Mouse (Mus musculus) intestine, postnatal 0 days (tissue): ENCODE measurements around the gene Usp10. TPM values are rescaled to one million over a fixed set of nuclear protein-coding genes. Genes with fewer than 3 reads are reported as not detected.

Experiments
- ATAC-seq: fragments of 200-750 bp; cut with Nextera tagmentation; 2 replicates; pipeline ENCODE4 v1.8.0; 2017; ENCODE audit warnings: mild to moderate bottlenecking, moderate TSS enrichment, moderate library complexity
- H3K27ac ChIP-seq: fragments of 300-500 bp; sonication (generic); 2 replicates; pipeline ENCODE4 v1.5.1; 2014; ENCODE audit warnings: mild to moderate bottlenecking, low read depth, low read length, moderate library complexity
- H3K27me3 ChIP-seq: fragments of 300-500 bp; sonication (generic); replicated peaks from 2 replicates; pipeline ENCODE4 v1.6.1; 2014; ENCODE audit warnings: low read length, mixed read lengths; ENCODE audit not compliant: control insufficient read depth, insufficient read depth
- H3K36me3 ChIP-seq: fragments of 300-500 bp; sonication (generic); 2 replicates; pipeline ENCODE4 v1.6.1; 2014; ENCODE audit warnings: mild to moderate bottlenecking, moderate library complexity; ENCODE audit not compliant: control insufficient read depth, insufficient read depth
- H3K4me1 ChIP-seq: fragments of 300-500 bp; sonication (generic); replicated peaks from 2 replicates; pipeline ENCODE4 v1.6.1; 2014; ENCODE audit warnings: antibody characterized with exemption, low read length, mixed read lengths; ENCODE audit not compliant: control insufficient read depth, insufficient read depth
- H3K4me2 ChIP-seq: fragments of 300-500 bp; sonication (generic); replicated peaks from 2 replicates; pipeline ENCODE4 v1.6.1; 2014; ENCODE audit warnings: low read depth, mild to moderate bottlenecking, moderate library complexity
- H3K4me3 ChIP-seq: fragments of 300-500 bp; sonication (generic); 2 replicates; pipeline ENCODE4 v1.5.1; 2014; ENCODE audit warnings: low read depth, low read length
- H3K9ac ChIP-seq: fragments of 300-500 bp; sonication (generic); 2 replicates; pipeline ENCODE4 v1.6.1; 2014; ENCODE audit warnings: mild to moderate bottlenecking, low read depth, low read length
- H3K9me3 ChIP-seq: fragments of 300-500 bp; sonication (generic); 2 replicates; pipeline ENCODE4 v1.6.1; 2016; ENCODE audit warnings: mixed run types; ENCODE audit not compliant: control insufficient read depth
- CTCF ChIP-seq: sonication (generic); IDR thresholded peaks from 2 replicates; pipeline ENCODE4 v1.5.1; 2016; ENCODE audit warnings: low read depth, mild to moderate bottlenecking, control low read depth, antibody characterized with exemption, moderate library complexity
- WGBS: fragments of 180-500 bp; shearing (Covaris S2); extraction: QIAGEN DNeasy Blood & Tissue Kit; methylation state at CpG from one replicate; pipeline ENCODE4 v1.1.7; 2014; 5-methylcytosine and 5-hydroxymethylcytosine counted together
- polyA plus RNA-seq: library from polyadenylated mRNA; unstranded; fragments of >200 nt; fragmentation: Nextera tagmentation; extraction: Ambion mirVana; gene quantifications from 2 replicates; pipeline ENCODE4 v1.2.1, GENCODE M21; 2015

Gene Usp10
- 37.1 and 41.2 TPM in 2 replicates for polyA plus RNA-seq

GRCm38 (mm10) chr8:119909944-119910546, at the start of gene Usp10:
Gene Usp10 (plus strand): TSS chr8:119910360.
- no peak for TF ChIP-seq CTCF
- Histone ChIP-seq H3K27ac (peak within 1 kb of the TSS; percentile 82), H3K9me3 (no peaks in the 10 kb centered on the region), H3K4me1 (peaks cover 7% of the 10 kb centered on the region; the same call in 1 of the 2 replicates), H3K27me3 (no peaks in the 10 kb centered on the region), H3K4me3 (peak within 1 kb of the TSS; percentile 71), H3K4me2 (peak within 1 kb of the TSS; percentile 84), H3K9ac (peak within 1 kb of the TSS; percentile 73), H3K36me3 (no peaks in the 10 kb centered on the region)
- WGBS = 18% methylated on average over 13 of the region's 13 CpGs
- no peak for ATAC-seq

DNA sequence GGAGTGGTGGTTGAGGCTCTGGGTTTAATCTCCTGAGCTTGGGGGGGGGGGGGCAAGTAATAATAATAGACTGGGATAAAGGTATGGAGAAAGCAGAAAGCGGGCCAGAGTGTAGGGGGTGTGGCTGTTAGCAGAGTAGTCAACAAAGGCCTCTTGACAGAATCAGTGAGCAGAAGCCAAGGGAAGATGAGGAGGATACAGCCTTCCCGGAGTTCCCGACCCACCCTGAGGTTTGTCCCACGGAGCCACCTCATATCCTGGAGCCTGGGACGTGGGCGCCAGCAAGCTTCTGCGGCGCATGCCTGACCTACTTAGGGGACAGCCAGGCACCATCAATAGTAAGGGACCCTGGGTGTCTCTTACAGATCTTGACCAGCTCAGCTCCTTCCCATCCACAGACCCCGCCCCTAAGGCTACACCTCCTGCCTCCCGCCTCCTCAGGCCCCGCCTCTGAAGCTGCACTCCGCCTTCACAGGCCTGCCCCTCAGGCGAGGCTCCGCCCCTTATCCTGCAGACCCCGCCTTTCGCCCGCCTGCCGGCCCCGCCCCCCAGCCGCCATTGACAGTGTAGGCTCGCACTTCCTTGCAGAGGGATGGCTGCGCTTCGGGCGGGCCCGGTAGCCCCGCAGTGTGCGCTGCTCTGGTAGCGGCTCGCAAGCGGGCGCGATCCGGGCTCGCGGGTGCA, 48.3 kb upstream of the Usp10 start, which contains the start of gene Klhl36:
Gene Klhl36, plus strand, starts transcription at position 561 of the 684 bp plus-strand sequence.
- peak within 1 kb of the TSS; percentile 95 for H3K4me2 ChIP-seq
- H3K36me3 ChIP-seq = no peaks in the 10 kb centered on the region
- H3K27ac ChIP-seq = peak within 1 kb of the TSS; percentile 68
- H3K9me3 ChIP-seq = no peaks in the 10 kb centered on the region
- H3K9ac ChIP-seq = peak within 1 kb of the TSS; percentile 73
- peak within 1 kb of the TSS; percentile 81 for H3K4me3 ChIP-seq
- no peaks in the 10 kb centered on the region for H3K4me1 ChIP-seq
- peak; percentile 98 for ATAC-seq
- no peak for TF ChIP-seq CTCF
- no peaks in the 10 kb centered on the region for H3K27me3 ChIP-seq
- WGBS = 2% methylated on average over 34 of the region's 35 CpGs

- Histone ChIP-seq H3K27me3 (no peaks in the 10 kb centered on the region), H3K27ac (peak overlapping the region; percentile 68), H3K36me3 (no peaks in the 10 kb centered on the region), H3K9ac (peak overlapping the region; percentile 73), H3K4me1 (no peaks in the 10 kb centered on the region), H3K4me3 (peak overlapping the region; percentile 81), H3K4me2 (peak overlapping the region; percentile 95), H3K9me3 (no peaks in the 10 kb centered on the region)
- no peak for TF ChIP-seq CTCF
- WGBS = 1% methylated on average over 19 of the region's 19 CpGs
- ATAC-seq = no peak
These were observed 47.8 kb upstream of the Usp10 start for GRCm38 (mm10) chr8:119862390-119862734.

DNA sequence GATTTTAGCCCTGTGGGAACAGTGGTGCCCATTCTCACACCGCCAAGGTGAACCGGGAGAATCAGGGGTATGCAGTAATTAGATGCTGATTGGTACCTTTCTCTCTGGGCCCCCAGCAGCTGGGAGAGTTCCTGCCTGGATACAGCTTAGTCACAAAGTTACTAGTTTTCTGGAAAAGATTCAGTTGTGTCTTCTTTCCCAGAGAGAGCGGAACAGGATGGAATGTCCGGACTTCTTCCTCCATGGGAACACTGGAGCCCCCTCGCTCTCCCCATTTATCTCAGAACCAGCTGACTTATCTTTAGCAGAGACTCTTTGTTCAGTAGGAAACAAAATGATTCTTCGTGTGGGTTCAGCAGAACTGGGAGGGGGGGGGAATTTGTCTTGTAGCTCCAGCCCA, 47.4 kb upstream of the Usp10 start:
- no peak for ATAC-seq
- 18% methylated on average over 6 of the region's 6 CpGs for WGBS
- Histone ChIP-seq H3K4me1 (no peaks in the 10 kb centered on the region), H3K4me3 (peak overlapping the region; percentile 81), H3K36me3 (no peaks in the 10 kb centered on the region), H3K27me3 (no peaks in the 10 kb centered on the region), H3K9ac (peak overlapping the region; percentile 73), H3K9me3 (no peaks in the 10 kb centered on the region), H3K4me2 (peak overlapping the region; percentile 95), H3K27ac (no peak overlapping the region)
- TF ChIP-seq CTCF = no peak

DNA sequence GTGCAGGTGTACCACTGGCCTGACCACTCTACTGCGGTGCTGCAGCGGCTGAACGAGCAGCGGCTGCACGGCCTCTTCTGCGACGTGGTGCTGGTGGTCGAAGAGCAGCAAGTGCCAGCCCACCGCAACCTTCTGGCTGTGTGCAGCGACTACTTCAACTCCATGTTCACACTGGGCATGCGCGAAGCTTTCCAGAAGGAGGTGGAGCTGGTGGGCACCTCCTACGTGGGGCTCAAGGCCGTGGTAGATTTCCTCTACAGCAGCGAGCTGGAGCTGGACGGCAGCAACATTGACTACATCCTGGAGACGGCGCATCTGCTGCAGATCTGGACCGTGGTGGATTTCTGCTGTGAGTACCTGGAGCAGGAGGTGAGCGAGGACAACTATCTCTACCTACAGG, 40.5 kb upstream of the Usp10 start:
- H3K4me3 ChIP-seq = no peak overlapping the region
- peaks cover 36% of the 10 kb centered on the region for H3K36me3 ChIP-seq
- 79% methylated on average over 20 of the region's 20 CpGs for WGBS
- H3K4me2 ChIP-seq = no peak overlapping the region
- no peaks in the 10 kb centered on the region for H3K4me1 ChIP-seq
- no peak for TF ChIP-seq CTCF
- H3K27me3 ChIP-seq = no peaks in the 10 kb centered on the region
- ATAC-seq = no peak
- H3K9me3 ChIP-seq = peaks cover 9% of the 10 kb centered on the region
- no peak overlapping the region for H3K27ac ChIP-seq
- no peak overlapping the region for H3K9ac ChIP-seq

DNA sequence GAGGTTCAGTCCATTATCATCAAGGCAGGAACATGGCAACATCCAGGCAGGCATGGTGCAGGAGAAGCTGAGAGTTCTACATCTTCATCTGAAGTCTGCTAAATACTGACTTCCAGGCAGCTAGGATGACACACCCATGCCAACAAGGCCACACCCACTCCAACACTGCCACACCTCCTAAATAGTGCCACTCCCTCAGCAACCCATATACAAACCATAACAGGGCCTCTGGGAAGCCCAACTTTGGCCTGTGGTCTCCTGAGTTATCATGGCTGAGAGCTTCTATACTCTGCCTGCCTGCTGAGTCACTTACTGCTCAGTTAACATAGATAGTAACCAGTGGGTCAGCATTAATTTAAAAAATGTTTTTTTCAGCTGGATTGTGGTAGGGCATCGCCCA, 37.0 kb upstream of the Usp10 start:
- ATAC-seq = peak; percentile 33; the same call in 1 of the 2 replicates
- H3K4me3 ChIP-seq = no peak overlapping the region
- peaks cover 9% of the 10 kb centered on the region for H3K9me3 ChIP-seq
- H3K9ac ChIP-seq = no peak overlapping the region
- H3K4me1 ChIP-seq = no peaks in the 10 kb centered on the region
- 95% methylated on average over 1 of the region's 1 CpGs for WGBS
- no peak overlapping the region for H3K27ac ChIP-seq
- H3K27me3 ChIP-seq = no peaks in the 10 kb centered on the region
- no peak for TF ChIP-seq CTCF
- H3K36me3 ChIP-seq = peaks cover 53% of the 10 kb centered on the region
- H3K4me2 ChIP-seq = no peak overlapping the region
